Mouse (Mus musculus): ENCODE measurements around the gene Nhlrc3. TPM values are rescaled to one million over a fixed set of nuclear protein-coding genes. Genes with fewer than 3 reads are reported as not detected.

Nhlrc3 gene
- 9.4 and 10.3 TPM in 2 replicates for polyA plus RNA-seq (2014; fragmentation: Nextera tagmentation; extraction: Ambion mirVana)

GRCm38 (mm10) chr3:53463046-53463764, at the start of gene Nhlrc3, which contains the start of gene Proser1:
Gene Nhlrc3, minus strand, starts transcription at chr3:53463332.
Gene Proser1, plus strand, starts transcription at chr3:53463666.
- Histone ChIP-seq H3K4me3 (ENCODE audit: low read depth, low read length) (peak within 1 kb of the TSS; percentile 85), H3K4me2 (ENCODE audit: low read depth) (peak within 1 kb of the TSS; percentile 55), H3K27ac (ENCODE audit: low read depth, low read length) (peak within 1 kb of the TSS; percentile 86), H3K9me3 (ENCODE audit: control insufficient read depth, low read length) (no peaks in the 10 kb centered on the region), H3K36me3 (ENCODE audit: control insufficient read depth, insufficient read depth, low read length) (no peaks in the 10 kb centered on the region), H3K4me1 (ENCODE audit: control insufficient read depth, insufficient read depth, low read length) (peaks cover 15% of the 10 kb centered on the region), H3K9ac (ENCODE audit: low read length) (peak within 1 kb of the TSS; percentile 94), H3K27me3 (ENCODE audit: control insufficient read depth, insufficient read depth, low read length) (no peaks in the 10 kb centered on the region)
- peak; percentile 98 for ATAC-seq (ENCODE audit: insufficient read depth, low FRiP score, low TSS enrichment)
- under 1% methylated on average over 45 of the region's 52 CpGs for WGBS
- peak; percentile 94 for DNase-seq (ENCODE audit: low spot score)

DNA sequence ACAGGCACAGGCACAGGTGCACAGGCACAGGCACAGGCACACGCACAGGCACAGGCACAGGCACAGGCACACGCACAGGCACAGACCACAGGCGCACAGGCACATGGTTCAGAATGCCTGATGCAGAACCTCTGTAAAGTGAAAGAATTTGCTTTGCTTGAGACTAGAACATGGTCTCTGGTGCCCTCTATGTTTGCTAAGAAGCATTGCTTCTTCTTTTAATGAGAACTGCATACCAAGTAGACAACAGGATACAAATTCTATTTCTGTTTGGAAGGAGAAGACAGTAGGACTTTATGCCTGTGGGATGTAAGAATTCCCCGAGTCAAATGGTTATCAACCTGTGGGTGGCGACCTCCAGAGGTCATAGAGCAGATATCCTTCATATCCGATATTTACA, 39.3 kb upstream of the Nhlrc3 start:
- no peak overlapping the region for H3K4me3 ChIP-seq (ENCODE audit: low read depth, low read length)
- 79% methylated on average over 6 of the region's 6 CpGs for WGBS
- H3K4me1 ChIP-seq (ENCODE audit: control insufficient read depth, insufficient read depth, low read length) = no peaks in the 10 kb centered on the region
- H3K9ac ChIP-seq (ENCODE audit: low read length) = no peak overlapping the region
- DNase-seq (ENCODE audit: low spot score) = no peak
- H3K9me3 ChIP-seq (ENCODE audit: control insufficient read depth, low read length) = no peaks in the 10 kb centered on the region
- H3K4me2 ChIP-seq (ENCODE audit: low read depth) = no peak overlapping the region
- ATAC-seq (ENCODE audit: insufficient read depth, low FRiP score, low TSS enrichment) = no peak
- H3K36me3 ChIP-seq (ENCODE audit: control insufficient read depth, insufficient read depth, low read length) = no peaks in the 10 kb centered on the region
- H3K27me3 ChIP-seq (ENCODE audit: control insufficient read depth, insufficient read depth, low read length) = no peaks in the 10 kb centered on the region
- no peak overlapping the region for H3K27ac ChIP-seq (ENCODE audit: low read depth, low read length)

GRCm38 (mm10) chr3:53498351-53498905, 35.3 kb upstream of the Nhlrc3 start:
- Histone ChIP-seq H3K27me3 (ENCODE audit: control insufficient read depth, insufficient read depth, low read length) (no peaks in the 10 kb centered on the region), H3K9me3 (ENCODE audit: control insufficient read depth, low read length) (no peaks in the 10 kb centered on the region), H3K9ac (ENCODE audit: low read length) (no peak overlapping the region), H3K36me3 (ENCODE audit: control insufficient read depth, insufficient read depth, low read length) (no peaks in the 10 kb centered on the region), H3K4me1 (ENCODE audit: control insufficient read depth, insufficient read depth, low read length) (no peaks in the 10 kb centered on the region), H3K4me2 (ENCODE audit: low read depth) (no peak overlapping the region), H3K27ac (ENCODE audit: low read depth, low read length) (no peak overlapping the region), H3K4me3 (ENCODE audit: low read depth, low read length) (no peak overlapping the region)
- ATAC-seq (ENCODE audit: insufficient read depth, low FRiP score, low TSS enrichment) (no peak), DNase-seq (ENCODE audit: low spot score) (no peak)
- WGBS = 77% methylated on average over 6 of the region's 6 CpGs

DNA sequence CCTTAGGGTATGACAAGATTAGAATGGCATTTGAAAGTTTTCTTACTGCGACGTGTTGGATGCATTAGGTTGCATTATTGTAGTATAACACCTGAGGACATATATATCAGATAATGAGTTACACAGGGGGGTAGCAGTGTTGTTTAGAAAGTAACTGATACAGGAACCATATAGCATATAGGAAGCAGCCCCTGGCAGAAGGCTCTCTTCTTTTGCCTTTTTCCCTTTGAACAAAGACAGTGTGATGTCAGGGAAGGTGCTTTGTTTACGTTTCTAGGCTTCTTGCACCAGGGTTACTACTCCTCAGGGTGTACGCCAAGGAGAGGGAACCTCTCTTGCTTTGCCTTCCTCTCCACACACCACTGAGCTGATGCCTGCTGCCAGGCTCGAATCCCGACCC, 25.2 kb upstream of the Nhlrc3 start, which contains the start of gene Stoml3:
Gene Stoml3 (plus strand): TSS at position 301 of the 400 bp plus-strand sequence.
- DNase-seq (ENCODE audit: low spot score) (no peak), ATAC-seq (ENCODE audit: insufficient read depth, low FRiP score, low TSS enrichment) (no peak)
- Histone ChIP-seq H3K27me3 (ENCODE audit: control insufficient read depth, insufficient read depth, low read length) (no peaks in the 10 kb centered on the region), H3K36me3 (ENCODE audit: control insufficient read depth, insufficient read depth, low read length) (no peaks in the 10 kb centered on the region), H3K9ac (ENCODE audit: low read length) (no peak within 1 kb of the TSS), H3K9me3 (ENCODE audit: control insufficient read depth, low read length) (no peaks in the 10 kb centered on the region), H3K4me3 (ENCODE audit: low read depth, low read length) (no peak within 1 kb of the TSS), H3K4me1 (ENCODE audit: control insufficient read depth, insufficient read depth, low read length) (no peaks in the 10 kb centered on the region), H3K27ac (ENCODE audit: low read depth, low read length) (no peak within 1 kb of the TSS), H3K4me2 (ENCODE audit: low read depth) (no peak within 1 kb of the TSS)
- 84% methylated on average over 6 of the region's 6 CpGs for WGBS

DNA sequence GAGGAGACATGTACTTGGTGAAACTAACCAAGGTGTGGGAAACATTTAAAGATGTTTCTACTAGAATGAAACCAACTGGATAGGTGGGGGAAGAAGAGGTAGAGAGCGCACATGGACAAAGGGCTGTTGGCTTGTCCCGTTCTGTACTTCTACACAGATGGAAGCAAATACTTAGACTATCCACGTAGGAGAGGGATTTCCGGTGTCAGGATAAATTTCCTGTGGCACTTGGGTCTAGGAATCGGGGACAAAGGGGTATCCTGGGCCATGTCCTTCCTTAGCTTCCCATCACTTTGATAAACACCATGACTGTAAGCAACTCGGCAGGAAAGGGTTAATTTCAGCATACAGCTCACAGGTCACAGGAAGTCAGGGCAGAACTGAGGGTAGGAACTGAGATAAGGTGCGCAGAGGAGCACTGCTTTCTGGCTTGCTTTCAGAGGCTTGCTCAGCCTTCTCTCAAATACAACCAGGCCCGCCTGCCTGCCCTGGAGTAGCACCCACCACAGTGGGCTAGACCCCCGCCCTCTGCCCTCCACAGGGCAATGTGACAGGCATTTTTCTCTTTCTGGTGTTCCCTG, 24.0 kb upstream of the Nhlrc3 start:
- 80% methylated on average over 9 of the region's 9 CpGs for WGBS
- H3K27me3 ChIP-seq (ENCODE audit: control insufficient read depth, insufficient read depth, low read length) = no peaks in the 10 kb centered on the region
- H3K4me2 ChIP-seq (ENCODE audit: low read depth) = no peak overlapping the region
- H3K9ac ChIP-seq (ENCODE audit: low read length) = no peak overlapping the region
- H3K9me3 ChIP-seq (ENCODE audit: control insufficient read depth, low read length) = no peaks in the 10 kb centered on the region
- DNase-seq (ENCODE audit: low spot score) = no peak
- ATAC-seq (ENCODE audit: insufficient read depth, low FRiP score, low TSS enrichment) = no peak
- H3K4me3 ChIP-seq (ENCODE audit: low read depth, low read length) = no peak overlapping the region
- no peak overlapping the region for H3K27ac ChIP-seq (ENCODE audit: low read depth, low read length)
- H3K4me1 ChIP-seq (ENCODE audit: control insufficient read depth, insufficient read depth, low read length) = no peaks in the 10 kb centered on the region
- H3K36me3 ChIP-seq (ENCODE audit: control insufficient read depth, insufficient read depth, low read length) = no peaks in the 10 kb centered on the region

GRCm38 (mm10) chr3:53486561-53486960, 23.4 kb upstream of the Nhlrc3 start:
- Histone ChIP-seq H3K4me3 (ENCODE audit: low read depth, low read length) (no peak overlapping the region), H3K4me2 (ENCODE audit: low read depth) (no peak overlapping the region), H3K36me3 (ENCODE audit: control insufficient read depth, insufficient read depth, low read length) (no peaks in the 10 kb centered on the region), H3K9me3 (ENCODE audit: control insufficient read depth, low read length) (no peaks in the 10 kb centered on the region), H3K9ac (ENCODE audit: low read length) (no peak overlapping the region), H3K4me1 (ENCODE audit: control insufficient read depth, insufficient read depth, low read length) (no peaks in the 10 kb centered on the region), H3K27ac (ENCODE audit: low read depth, low read length) (no peak overlapping the region), H3K27me3 (ENCODE audit: control insufficient read depth, insufficient read depth, low read length) (no peaks in the 10 kb centered on the region)
- DNase-seq (ENCODE audit: low spot score) (no peak), ATAC-seq (ENCODE audit: insufficient read depth, low FRiP score, low TSS enrichment) (no peak)
- 84% methylated on average over 10 of the region's 10 CpGs for WGBS

DNA sequence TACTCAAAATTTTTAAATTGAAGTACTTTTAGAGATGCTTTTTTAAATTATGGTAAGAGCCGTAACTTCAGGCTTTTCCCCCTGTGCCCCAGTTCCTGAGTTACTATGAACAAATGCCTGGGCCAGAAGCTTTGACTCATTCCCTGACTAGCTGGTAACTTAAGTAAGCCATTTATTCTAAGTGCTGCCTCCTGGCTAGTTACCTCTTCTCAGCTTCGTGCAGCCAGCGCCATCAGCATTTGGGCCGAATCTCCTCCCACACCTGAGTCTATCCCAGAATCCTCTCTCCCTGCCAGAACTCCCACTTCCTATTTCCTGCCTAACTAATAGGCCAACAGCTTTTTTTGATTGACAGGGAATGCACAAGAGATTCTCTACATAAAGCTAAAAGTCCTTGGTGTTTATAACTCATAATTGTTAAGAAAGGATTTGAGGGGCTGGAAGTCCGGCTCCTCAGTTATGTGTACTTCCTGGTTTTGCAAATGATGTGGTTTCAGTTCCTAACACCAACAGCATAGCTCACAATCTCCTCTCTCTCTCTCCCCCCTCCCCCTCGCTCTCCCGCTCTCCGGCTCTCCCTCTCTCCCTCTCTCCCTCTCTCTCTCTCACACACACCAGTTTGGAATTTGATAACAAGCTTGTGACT, 20.4 kb upstream of the Nhlrc3 start:
- H3K27ac ChIP-seq (ENCODE audit: low read depth, low read length) = no peak overlapping the region
- no peaks in the 10 kb centered on the region for H3K9me3 ChIP-seq (ENCODE audit: control insufficient read depth, low read length)
- H3K36me3 ChIP-seq (ENCODE audit: control insufficient read depth, insufficient read depth, low read length) = peaks cover 5% of the 10 kb centered on the region
- H3K9ac ChIP-seq (ENCODE audit: low read length) = no peak overlapping the region
- no peak overlapping the region for H3K4me3 ChIP-seq (ENCODE audit: low read depth, low read length)
- no peak overlapping the region for H3K4me2 ChIP-seq (ENCODE audit: low read depth)
- H3K27me3 ChIP-seq (ENCODE audit: control insufficient read depth, insufficient read depth, low read length) = no peaks in the 10 kb centered on the region
- DNase-seq (ENCODE audit: low spot score) = no peak
- ATAC-seq (ENCODE audit: insufficient read depth, low FRiP score, low TSS enrichment) = no peak
- no peaks in the 10 kb centered on the region for H3K4me1 ChIP-seq (ENCODE audit: control insufficient read depth, insufficient read depth, low read length)
- WGBS = 84% methylated on average over 8 of the region's 8 CpGs

DNA sequence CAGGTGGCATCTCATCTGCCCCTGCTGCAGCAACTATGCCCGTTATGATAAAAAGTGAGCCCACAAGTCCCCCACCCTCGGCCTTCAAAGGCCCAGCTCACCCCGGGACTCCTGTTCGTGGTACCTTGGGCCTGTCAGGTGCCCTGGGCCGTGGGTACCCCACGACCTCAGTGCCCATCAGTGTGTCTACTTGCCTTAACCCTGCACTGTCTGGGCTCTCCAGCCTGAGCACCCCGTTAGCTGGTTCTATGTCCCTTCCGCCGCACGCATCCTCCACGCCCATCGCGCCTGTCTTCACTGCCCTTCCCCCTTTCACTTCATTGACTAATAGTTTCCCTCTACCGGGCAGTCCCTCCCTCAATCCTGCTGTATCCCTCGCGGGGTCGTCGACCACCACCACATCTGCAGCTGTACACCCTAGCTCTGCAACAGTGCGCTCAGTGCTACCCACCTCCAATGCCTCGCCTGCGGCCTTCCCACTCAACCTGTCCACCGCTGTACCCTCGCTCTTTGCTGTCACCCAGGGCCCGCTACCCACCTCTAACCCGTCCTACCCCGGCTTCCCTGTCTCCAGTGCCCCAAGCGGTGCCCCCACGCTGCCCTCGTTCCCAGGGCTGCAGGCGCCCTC, 15.4 kb upstream of the Nhlrc3 start:
- Histone ChIP-seq H3K4me3 (ENCODE audit: low read depth, low read length) (no peak overlapping the region), H3K27me3 (ENCODE audit: control insufficient read depth, insufficient read depth, low read length) (no peaks in the 10 kb centered on the region), H3K9ac (ENCODE audit: low read length) (no peak overlapping the region), H3K4me2 (ENCODE audit: low read depth) (no peak overlapping the region), H3K36me3 (ENCODE audit: control insufficient read depth, insufficient read depth, low read length) (peaks cover 23% of the 10 kb centered on the region), H3K4me1 (ENCODE audit: control insufficient read depth, insufficient read depth, low read length) (no peaks in the 10 kb centered on the region), H3K9me3 (ENCODE audit: control insufficient read depth, low read length) (no peaks in the 10 kb centered on the region), H3K27ac (ENCODE audit: low read depth, low read length) (no peak overlapping the region)
- 97% methylated on average over 30 of the region's 30 CpGs for WGBS
- ATAC-seq (ENCODE audit: insufficient read depth, low FRiP score, low TSS enrichment) = no peak; the same call in 1 of the 2 replicates
- no peak for DNase-seq (ENCODE audit: low spot score)

Measured in neural tube, embryonic 11.5 days (tissue).